Mouse (Mus musculus) MEL (cell line): Measurements from ENCODE around the gene Spata3.

Experiments
- CHD1 ChIP-seq: IDR thresholded peaks from 2 replicates; pipeline ENCODE4 v1.6.1; 2012; ENCODE audit warnings: low read depth, mild to moderate bottlenecking, inconsistent platforms, low read length, improper control_type of control experiment
- CTCF ChIP-seq, 3 experiments: IDR thresholded peaks in 2 of 3; conservative IDR thresholded peaks in 1 of 3; 2 replicates each; pipeline ENCODE4 v1.5.1; 2011 to 2012; ENCODE audit warnings: low read length in 3 of 3, low read depth in 2 of 3, mild to moderate bottlenecking in 2 of 3, improper control_type of control experiment in 1 of 3, inconsistent platforms in 1 of 3, mixed read lengths in 1 of 3, moderate library complexity in 1 of 3; ENCODE audit not compliant: control insufficient read depth in 1 of 3, insufficient read depth in 1 of 3, poor library complexity in 1 of 3, severe bottlenecking in 1 of 3
- EP300 ChIP-seq, 2 experiments: IDR thresholded peaks; 2 replicates each; pipeline ENCODE4 v1.6.1; 2011; ENCODE audit warnings: improper control_type of control experiment in 2 of 2, low read length in 2 of 2, low read depth in 1 of 2, mild to moderate bottlenecking in 1 of 2
- GATA1 ChIP-seq: IDR thresholded peaks from 2 replicates; pipeline ENCODE4 v1.6.1; 2011; ENCODE audit warnings: low read depth, low read length, improper control_type of control experiment
- MEF2A ChIP-seq: IDR thresholded peaks from 2 replicates; pipeline ENCODE4 v1.6.1; 2014; ENCODE audit warnings: low read depth, mild to moderate bottlenecking, inconsistent platforms, low read length, improper control_type of control experiment; ENCODE audit not compliant: poor library complexity, insufficient replicate concordance, severe bottlenecking; ENCODE audit errors: extremely low read depth
- MYB ChIP-seq: IDR thresholded peaks from 2 replicates; pipeline ENCODE4 v1.6.1; 2011; ENCODE audit warnings: mild to moderate bottlenecking, low read depth, low read length, improper control_type of control experiment
- MYC ChIP-seq: IDR thresholded peaks from 2 replicates; pipeline ENCODE4 v1.6.1; 2011; ENCODE audit warnings: low read depth, mild to moderate bottlenecking, low read length, improper control_type of control experiment, moderate library complexity
- NRF1 ChIP-seq: IDR thresholded peaks from 2 replicates; pipeline ENCODE4 v1.6.1; 2014; ENCODE audit warnings: low read depth, mild to moderate bottlenecking, inconsistent platforms, low read length, improper control_type of control experiment, moderate library complexity; ENCODE audit not compliant: poor library complexity, insufficient read depth, severe bottlenecking
- POLR2A ChIP-seq, 2 experiments: IDR thresholded peaks; 2 replicates each; pipeline ENCODE4 v1.6.1; 2011 to 2012; ENCODE audit warnings: low read length in 2 of 2, mild to moderate bottlenecking in 2 of 2, control low read depth in 1 of 2, improper control_type of control experiment in 1 of 2, low read depth in 1 of 2, moderate library complexity in 1 of 2; ENCODE audit not compliant: control insufficient read depth in 1 of 2, insufficient read depth in 1 of 2, poor library complexity in 1 of 2
- TAL1 ChIP-seq: IDR thresholded peaks from 2 replicates; pipeline ENCODE4 v1.6.1; 2012; ENCODE audit warnings: mild to moderate bottlenecking, inconsistent platforms, low read length, moderate library complexity, mixed read lengths
- TCF12 ChIP-seq: IDR thresholded peaks from 2 replicates; pipeline ENCODE4 v1.6.1; 2014; ENCODE audit warnings: low read depth, mild to moderate bottlenecking, inconsistent platforms, low read length, improper control_type of control experiment, moderate library complexity

GRCm38 (mm10) chr1:85969519-85969918 is 47.1 kb upstream of the Spata3 start:
- TF ChIP-seq POLR2A (IDR thresholded peaks at IDR 0.05; ENCODE audit: control insufficient read depth in 1 of 2, insufficient read depth in 1 of 2, low read depth in 1 of 2, low read length in 2 of 2, poor library complexity in 1 of 2) (no peak), EP300 (IDR thresholded peaks at IDR 0.05; ENCODE audit: low read depth in 1 of 2, low read length in 2 of 2) (no peak), TCF12 (no peak), CTCF (IDR thresholded peaks at IDR 0.05 in 2 of 3, conservative IDR thresholded peaks at IDR 0.05 in 1 of 3; ENCODE audit: control insufficient read depth in 1 of 3, insufficient read depth in 1 of 3, low read depth in 2 of 3, low read length in 3 of 3, poor library complexity in 1 of 3, severe bottlenecking in 1 of 3) (no peak), MEF2A (no peak), NRF1 (no peak), GATA1 (no peak), TAL1 (no peak), CHD1 (no peak), MYC (no peak), MYB (no peak)
